Mouse (Mus musculus) small intestine, adult 2 months (tissue): ENCODE results near the gene Cxadr. TPM values are rescaled to one million over a fixed set of nuclear protein-coding genes. Genes with fewer than 3 reads are reported as not detected.

Experiments used
- H3K27ac ChIP-seq: fragments of 200-500 bp; 2 replicates; pipeline ENCODE4 v1.5.1; 2012; ENCODE audit warnings: low read depth, low read length, control low read depth, inconsistent platforms; ENCODE audit not compliant: insufficient read depth
- H3K27me3 ChIP-seq: fragments of 200-500 bp; 2 replicates; pipeline ENCODE4 v1.6.1; 2012; ENCODE audit warnings: mild to moderate bottlenecking, moderate library complexity, low read length, inconsistent platforms; ENCODE audit not compliant: control insufficient read depth, insufficient read depth
- H3K36me3 ChIP-seq: fragments of 200-500 bp; 2 replicates; pipeline ENCODE4 v1.6.1; 2012; ENCODE audit warnings: mild to moderate bottlenecking, low read length, control low read depth, inconsistent platforms; ENCODE audit not compliant: control insufficient read depth, insufficient read depth
- H3K4me1 ChIP-seq: fragments of 200-500 bp; 2 replicates; pipeline ENCODE4 v1.6.1; 2012; ENCODE audit warnings: low read length, inconsistent platforms, mixed read lengths; ENCODE audit not compliant: control insufficient read depth, insufficient read depth, insufficient read length
- H3K4me3 ChIP-seq: fragments of 200-500 bp; 2 replicates; pipeline ENCODE4 v1.5.1; 2012; ENCODE audit warnings: low read depth, mild to moderate bottlenecking, control low read depth, inconsistent platforms, low read length, moderate library complexity
- CTCF ChIP-seq: fragments of 200-500 bp; IDR thresholded peaks from 2 replicates; pipeline ENCODE4 v1.5.1; 2012; ENCODE audit warnings: low read depth, mild to moderate bottlenecking, control low read depth, inconsistent platforms, low read length, moderate library complexity, mixed read lengths; ENCODE audit not compliant: insufficient replicate concordance, insufficient read length; ENCODE audit errors: extremely low read depth
- POLR2A ChIP-seq: fragments of 200-500 bp; IDR thresholded peaks from 2 replicates; pipeline ENCODE4 v1.6.1; 2012; ENCODE audit warnings: low read depth, mild to moderate bottlenecking, control low read depth, inconsistent platforms, low read length, moderate library complexity
- WGBS: fragments of 180-500 bp; shearing (Covaris S2); methylation state at CpG from one replicate; pipeline ENCODE4 v1.1.7; 2018; 5-methylcytosine and 5-hydroxymethylcytosine counted together
- polyA plus RNA-seq: library from polyadenylated mRNA; depleted of rRNA; stranded (reverse); fragments of >200 nt; gene quantifications from 2 replicates; pipeline ENCODE4 v1.2.3, GENCODE M21; 2012; rRNA removed

The Cxadr gene
- polyA plus RNA-seq, 1 experiment = 75.9 TPM

GRCm38 (mm10) chr16:78407855-78408254, 106.6 kb downstream of the Cxadr start:
- Histone ChIP-seq H3K36me3 (no peaks in the 10 kb centered on the region), H3K4me3 (no peak overlapping the region), H3K27me3 (no peaks in the 10 kb centered on the region), H3K4me1 (no peaks in the 10 kb centered on the region), H3K27ac (no peak overlapping the region)
- TF ChIP-seq CTCF (no peak), POLR2A (no peak)
- WGBS = 88% methylated on average over 6 of the region's 6 CpGs

Other genes starting within 250 kb of the Cxadr start
- 0.39 and 0.72 TPM in 2 replicates for gene Btg3, start 75.7 kb downstream of the Cxadr start, polyA plus RNA-seq